Mouse (Mus musculus): ENCODE data around the gene H2-Eb1. TPM values are rescaled to one million over a fixed set of nuclear protein-coding genes. Genes with fewer than 3 reads are reported as not detected.
A peak's percentile ranks its signal among the peaks of the same experiment; 100 is the strongest.

Gene H2-Eb1
- polyA plus RNA-seq, 1 experiment from 2014 or later, result 6.5 TPM

- H3K27ac ChIP-seq (ENCODE audit: low read length), result no peak overlapping the region
- ATAC-seq (ENCODE audit: low read depth), result no peak
Measured at GRCm38 (mm10) chr17:34285848-34286247, 19.8 kb upstream of the H2-Eb1 start.

GRCm38 (mm10) chr17:34286501-34286900 lies 19.2 kb upstream of the H2-Eb1 start:
- no peak for ATAC-seq (ENCODE audit: low read depth)
- 59% methylated on average over 5 of the region's 5 CpGs for WGBS

More at GRCm38 (mm10) chr17:34285848-34286247, 19.8 kb upstream of the H2-Eb1 start:
- Histone ChIP-seq H3K36me3 (ENCODE audit: control insufficient read depth, insufficient read depth, low read length) (no peaks in the 10 kb centered on the region), H3K27me3 (ENCODE audit: control insufficient read depth, insufficient read depth, low read depth, low read length) (no peaks in the 10 kb centered on the region), H3K9ac (ENCODE audit: low read length) (no peak overlapping the region), H3K4me3 (ENCODE audit: low read length) (no peak overlapping the region), H3K9me3 (ENCODE audit: control insufficient read depth, low read length) (no peaks in the 10 kb centered on the region), H3K4me1 (replicated peaks; ENCODE audit: control insufficient read depth, insufficient read depth, low read length) (no peaks in the 10 kb centered on the region), H3K4me2 (ENCODE audit: low read depth, low read length) (no peak overlapping the region)
- WGBS, result 27% methylated on average over 4 of the region's 4 CpGs

GRCm38 (mm10) chr17:34286999-34287398 lies 18.7 kb upstream of the H2-Eb1 start:
- Histone ChIP-seq H3K36me3 (ENCODE audit: control insufficient read depth, insufficient read depth, low read length) (no peaks in the 10 kb centered on the region), H3K4me1 (replicated peaks; ENCODE audit: control insufficient read depth, insufficient read depth, low read length) (no peaks in the 10 kb centered on the region), H3K9me3 (ENCODE audit: control insufficient read depth, low read length) (no peaks in the 10 kb centered on the region), H3K9ac (ENCODE audit: low read length) (no peak overlapping the region), H3K4me3 (ENCODE audit: low read length) (no peak overlapping the region), H3K27ac (ENCODE audit: low read length) (no peak overlapping the region), H3K27me3 (ENCODE audit: control insufficient read depth, insufficient read depth, low read depth, low read length) (no peaks in the 10 kb centered on the region), H3K4me2 (ENCODE audit: low read depth, low read length) (no peak overlapping the region)
- 48% methylated on average over 6 of the region's 6 CpGs for WGBS
- ATAC-seq (ENCODE audit: low read depth), result no peak

More at GRCm38 (mm10) chr17:34286501-34286900, 19.2 kb upstream of the H2-Eb1 start:
- Histone ChIP-seq H3K36me3 (ENCODE audit: control insufficient read depth, insufficient read depth, low read length) (no peaks in the 10 kb centered on the region), H3K4me2 (ENCODE audit: low read depth, low read length) (no peak overlapping the region), H3K4me3 (ENCODE audit: low read length) (no peak overlapping the region), H3K9me3 (ENCODE audit: control insufficient read depth, low read length) (no peaks in the 10 kb centered on the region), H3K4me1 (replicated peaks; ENCODE audit: control insufficient read depth, insufficient read depth, low read length) (no peaks in the 10 kb centered on the region), H3K27ac (ENCODE audit: low read length) (no peak overlapping the region), H3K27me3 (ENCODE audit: control insufficient read depth, insufficient read depth, low read depth, low read length) (no peaks in the 10 kb centered on the region), H3K9ac (ENCODE audit: low read length) (no peak overlapping the region)

GRCm38 (mm10) chr17:34287648-34288047 lies 18.0 kb upstream of the H2-Eb1 start, which contains the start of gene H2-Aa:
H2-Aa (minus strand) TSS chr17:34287823.
- no peak within 1 kb of the TSS for H3K27ac ChIP-seq (ENCODE audit: low read length)
- no peak within 1 kb of the TSS for H3K4me3 ChIP-seq (ENCODE audit: low read length)
- H3K27me3 ChIP-seq (ENCODE audit: control insufficient read depth, insufficient read depth, low read depth, low read length), result no peaks in the 10 kb centered on the region
- H3K36me3 ChIP-seq (ENCODE audit: control insufficient read depth, insufficient read depth, low read length), result no peaks in the 10 kb centered on the region
- H3K4me2 ChIP-seq (ENCODE audit: low read depth, low read length), result no peak within 1 kb of the TSS
- WGBS, result 14% methylated on average over 8 of the region's 8 CpGs
- peak; percentile 82 for ATAC-seq (ENCODE audit: low read depth)
- H3K9me3 ChIP-seq (ENCODE audit: control insufficient read depth, low read length), result no peaks in the 10 kb centered on the region
- no peak within 1 kb of the TSS for H3K9ac ChIP-seq (ENCODE audit: low read length)
- no peaks in the 10 kb centered on the region for H3K4me1 ChIP-seq (replicated peaks; ENCODE audit: control insufficient read depth, insufficient read depth, low read length)

- H3K4me2 ChIP-seq (ENCODE audit: low read depth, low read length), result no peak overlapping the region
- no peaks in the 10 kb centered on the region for H3K27me3 ChIP-seq (ENCODE audit: control insufficient read depth, insufficient read depth, low read depth, low read length)
- H3K4me3 ChIP-seq (ENCODE audit: low read length), result no peak overlapping the region
- H3K9me3 ChIP-seq (ENCODE audit: control insufficient read depth, low read length), result no peaks in the 10 kb centered on the region
- no peaks in the 10 kb centered on the region for H3K4me1 ChIP-seq (replicated peaks; ENCODE audit: control insufficient read depth, insufficient read depth, low read length)
- no peaks in the 10 kb centered on the region for H3K36me3 ChIP-seq (ENCODE audit: control insufficient read depth, insufficient read depth, low read length)
- no peak overlapping the region for H3K9ac ChIP-seq (ENCODE audit: low read length)
- no peak overlapping the region for H3K27ac ChIP-seq (ENCODE audit: low read length)
- 66% methylated on average over 3 of the region's 3 CpGs for WGBS
- ATAC-seq (ENCODE audit: low read depth), result no peak
Measured at GRCm38 (mm10) chr17:34288131-34288530, 17.5 kb upstream of the H2-Eb1 start.

- Histone ChIP-seq H3K4me3 (ENCODE audit: low read length) (no peak overlapping the region), H3K36me3 (ENCODE audit: control insufficient read depth, insufficient read depth, low read length) (no peaks in the 10 kb centered on the region), H3K9ac (ENCODE audit: low read length) (no peak overlapping the region), H3K9me3 (ENCODE audit: control insufficient read depth, low read length) (no peaks in the 10 kb centered on the region), H3K4me1 (replicated peaks; ENCODE audit: control insufficient read depth, insufficient read depth, low read length) (peaks cover 4% of the 10 kb centered on the region), H3K27ac (ENCODE audit: low read length) (no peak overlapping the region), H3K4me2 (ENCODE audit: low read depth, low read length) (no peak overlapping the region), H3K27me3 (ENCODE audit: control insufficient read depth, insufficient read depth, low read depth, low read length) (no peaks in the 10 kb centered on the region)
- WGBS, result 17% methylated on average over 8 of the region's 8 CpGs
- ATAC-seq (ENCODE audit: low read depth), result peak; percentile 91
Measured at GRCm38 (mm10) chr17:34291609-34292008, 14.1 kb upstream of the H2-Eb1 start.

- no peak overlapping the region for H3K4me2 ChIP-seq (ENCODE audit: low read depth, low read length)
- peaks cover 4% of the 10 kb centered on the region for H3K4me1 ChIP-seq (replicated peaks; ENCODE audit: control insufficient read depth, insufficient read depth, low read length)
- 81% methylated on average over 4 of the region's 4 CpGs for WGBS
- no peak for ATAC-seq (ENCODE audit: low read depth)
- no peak overlapping the region for H3K4me3 ChIP-seq (ENCODE audit: low read length)
- no peaks in the 10 kb centered on the region for H3K9me3 ChIP-seq (ENCODE audit: control insufficient read depth, low read length)
- H3K36me3 ChIP-seq (ENCODE audit: control insufficient read depth, insufficient read depth, low read length), result no peaks in the 10 kb centered on the region
- no peak overlapping the region for H3K27ac ChIP-seq (ENCODE audit: low read length)
- H3K27me3 ChIP-seq (ENCODE audit: control insufficient read depth, insufficient read depth, low read depth, low read length), result no peaks in the 10 kb centered on the region
- H3K9ac ChIP-seq (ENCODE audit: low read length), result no peak overlapping the region
Measured at GRCm38 (mm10) chr17:34292570-34292969, 13.1 kb upstream of the H2-Eb1 start.

GRCm38 (mm10) chr17:34293533-34293932 lies 12.1 kb upstream of the H2-Eb1 start:
- H3K27me3 ChIP-seq (ENCODE audit: control insufficient read depth, insufficient read depth, low read depth, low read length), result no peaks in the 10 kb centered on the region
- H3K4me2 ChIP-seq (ENCODE audit: low read depth, low read length), result no peak overlapping the region
- H3K9me3 ChIP-seq (ENCODE audit: control insufficient read depth, low read length), result no peaks in the 10 kb centered on the region
- H3K4me3 ChIP-seq (ENCODE audit: low read length), result no peak overlapping the region
- WGBS, result 29% methylated on average over 2 of the region's 2 CpGs
- peaks cover 4% of the 10 kb centered on the region for H3K4me1 ChIP-seq (replicated peaks; ENCODE audit: control insufficient read depth, insufficient read depth, low read length)
- H3K9ac ChIP-seq (ENCODE audit: low read length), result no peak overlapping the region
- H3K36me3 ChIP-seq (ENCODE audit: control insufficient read depth, insufficient read depth, low read length), result no peaks in the 10 kb centered on the region
- H3K27ac ChIP-seq (ENCODE audit: low read length), result no peak overlapping the region
- ATAC-seq (ENCODE audit: low read depth), result no peak

- WGBS, result 66% methylated on average over 4 of the region's 4 CpGs
- no peak overlapping the region for H3K4me2 ChIP-seq (ENCODE audit: low read depth, low read length)
- no peak overlapping the region for H3K4me3 ChIP-seq (ENCODE audit: low read length)
- no peak overlapping the region for H3K9ac ChIP-seq (ENCODE audit: low read length)
- H3K27ac ChIP-seq (ENCODE audit: low read length), result no peak overlapping the region
- H3K36me3 ChIP-seq (ENCODE audit: control insufficient read depth, insufficient read depth, low read length), result no peaks in the 10 kb centered on the region
- no peak for ATAC-seq (ENCODE audit: low read depth)
- no peaks in the 10 kb centered on the region for H3K27me3 ChIP-seq (ENCODE audit: control insufficient read depth, insufficient read depth, low read depth, low read length)
- peaks cover 4% of the 10 kb centered on the region for H3K4me1 ChIP-seq (replicated peaks; ENCODE audit: control insufficient read depth, insufficient read depth, low read length)
- H3K9me3 ChIP-seq (ENCODE audit: control insufficient read depth, low read length), result no peaks in the 10 kb centered on the region
Measured at GRCm38 (mm10) chr17:34294249-34294648, 11.4 kb upstream of the H2-Eb1 start.

GRCm38 (mm10) chr17:34295307-34295706 lies 10.4 kb upstream of the H2-Eb1 start:
- H3K27ac ChIP-seq (ENCODE audit: low read length), result no peak overlapping the region
- no peaks in the 10 kb centered on the region for H3K27me3 ChIP-seq (ENCODE audit: control insufficient read depth, insufficient read depth, low read depth, low read length)
- no peak overlapping the region for H3K4me2 ChIP-seq (ENCODE audit: low read depth, low read length)
- H3K9me3 ChIP-seq (ENCODE audit: control insufficient read depth, low read length), result no peaks in the 10 kb centered on the region
- H3K36me3 ChIP-seq (ENCODE audit: control insufficient read depth, insufficient read depth, low read length), result no peaks in the 10 kb centered on the region
- peaks cover 4% of the 10 kb centered on the region for H3K4me1 ChIP-seq (replicated peaks; ENCODE audit: control insufficient read depth, insufficient read depth, low read length)
- no peak overlapping the region for H3K9ac ChIP-seq (ENCODE audit: low read length)
- no peak overlapping the region for H3K4me3 ChIP-seq (ENCODE audit: low read length)
- ATAC-seq (ENCODE audit: low read depth), result no peak

Measured in lung, embryonic 16.5 days (tissue).